Mouse (Mus musculus) small intestine, adult 2 months (tissue): Measurements from ENCODE around the gene Klk1b1. TPM values are rescaled to one million over a fixed set of nuclear protein-coding genes. Genes with fewer than 3 reads are reported as not detected.
"Not testable (repeated sequence)": the region's sequence is repeated elsewhere in the genome, so short reads cannot be mapped to it uniquely, and the experiment has no call there.

ENCODE experiments used
- H3K27ac ChIP-seq: fragments of 200-500 bp; 2 replicates; pipeline ENCODE4 v1.5.1; 2012; ENCODE audit warnings: low read depth, low read length, control low read depth, inconsistent platforms; ENCODE audit not compliant: insufficient read depth
- H3K27me3 ChIP-seq: fragments of 200-500 bp; 2 replicates; pipeline ENCODE4 v1.6.1; 2012; ENCODE audit warnings: mild to moderate bottlenecking, moderate library complexity, low read length, inconsistent platforms; ENCODE audit not compliant: control insufficient read depth, insufficient read depth
- H3K36me3 ChIP-seq: fragments of 200-500 bp; 2 replicates; pipeline ENCODE4 v1.6.1; 2012; ENCODE audit warnings: mild to moderate bottlenecking, low read length, control low read depth, inconsistent platforms; ENCODE audit not compliant: control insufficient read depth, insufficient read depth
- H3K4me1 ChIP-seq: fragments of 200-500 bp; 2 replicates; pipeline ENCODE4 v1.6.1; 2012; ENCODE audit warnings: low read length, inconsistent platforms, mixed read lengths; ENCODE audit not compliant: control insufficient read depth, insufficient read depth, insufficient read length
- H3K4me3 ChIP-seq: fragments of 200-500 bp; 2 replicates; pipeline ENCODE4 v1.5.1; 2012; ENCODE audit warnings: low read depth, mild to moderate bottlenecking, control low read depth, inconsistent platforms, low read length, moderate library complexity
- CTCF ChIP-seq: fragments of 200-500 bp; IDR thresholded peaks from 2 replicates; pipeline ENCODE4 v1.5.1; 2012; ENCODE audit warnings: low read depth, mild to moderate bottlenecking, control low read depth, inconsistent platforms, low read length, moderate library complexity, mixed read lengths; ENCODE audit not compliant: insufficient replicate concordance, insufficient read length; ENCODE audit errors: extremely low read depth
- POLR2A ChIP-seq: fragments of 200-500 bp; IDR thresholded peaks from 2 replicates; pipeline ENCODE4 v1.6.1; 2012; ENCODE audit warnings: low read depth, mild to moderate bottlenecking, control low read depth, inconsistent platforms, low read length, moderate library complexity
- WGBS: fragments of 180-500 bp; shearing (Covaris S2); methylation state at CpG from one replicate; pipeline ENCODE4 v1.1.7; 2018; 5-methylcytosine and 5-hydroxymethylcytosine counted together
- polyA plus RNA-seq: library from polyadenylated mRNA; depleted of rRNA; stranded (reverse); fragments of >200 nt; gene quantifications from 2 replicates; pipeline ENCODE4 v1.2.3, GENCODE M21; 2012

Gene Klk1b1
- polyA plus RNA-seq, 1 experiment = not detected

- WGBS = 54% methylated on average over 5 of the region's 5 CpGs
- Histone ChIP-seq H3K27me3 (no peaks in the 10 kb centered on the region), H3K27ac (no peak overlapping the region), H3K4me1 (no peaks in the 10 kb centered on the region), H3K36me3 (no peaks in the 10 kb centered on the region), H3K4me3 (no peak overlapping the region)
- TF ChIP-seq POLR2A = no peak
- TF ChIP-seq CTCF = peak; percentile 29; the same call in 1 of the 2 replicates
These were observed 40.6 kb upstream of the Klk1b1 start for GRCm38 (mm10) chr7:43925985-43926384.

- no peak for TF ChIP-seq POLR2A
- peak; percentile 33; the same call in 1 of the 2 replicates for TF ChIP-seq CTCF
- H3K27me3 ChIP-seq = no peaks in the 10 kb centered on the region
- H3K27ac ChIP-seq = no peak overlapping the region
- no peaks in the 10 kb centered on the region for H3K36me3 ChIP-seq
- 39% methylated on average over 4 of the region's 4 CpGs for WGBS
- no peaks in the 10 kb centered on the region for H3K4me1 ChIP-seq
- no peak overlapping the region for H3K4me3 ChIP-seq
These were observed 38.0 kb upstream of the Klk1b1 start for GRCm38 (mm10) chr7:43928521-43928920.

GRCm38 (mm10) chr7:43932337-43932736 is 34.2 kb upstream of the Klk1b1 start:
- no peaks in the 10 kb centered on the region for H3K4me1 ChIP-seq
- no peaks in the 10 kb centered on the region for H3K27me3 ChIP-seq
- H3K4me3 ChIP-seq = no peak overlapping the region
- H3K27ac ChIP-seq = no peak overlapping the region
- 59% methylated on average over 4 of the region's 4 CpGs for WGBS
- no peaks in the 10 kb centered on the region for H3K36me3 ChIP-seq
- TF ChIP-seq POLR2A = no peak
- TF ChIP-seq CTCF = no peak

GRCm38 (mm10) chr7:43933440-43933839 is 33.1 kb upstream of the Klk1b1 start, which contains the start of gene Klk15:
Gene Klk15, plus strand, starts transcription at chr7:43933740.
- TF ChIP-seq POLR2A (no peak), CTCF (no peak)
- Histone ChIP-seq H3K27me3 (no peaks in the 10 kb centered on the region), H3K4me3 (no peak within 1 kb of the TSS), H3K4me1 (no peaks in the 10 kb centered on the region), H3K27ac (no peak within 1 kb of the TSS), H3K36me3 (no peaks in the 10 kb centered on the region)
- 89% methylated on average over 3 of the region's 3 CpGs for WGBS

GRCm38 (mm10) chr7:43934747-43935146 is 31.8 kb upstream of the Klk1b1 start:
- Histone ChIP-seq H3K27me3 (no peaks in the 10 kb centered on the region), H3K4me1 (no peaks in the 10 kb centered on the region), H3K27ac (no peak overlapping the region), H3K36me3 (no peaks in the 10 kb centered on the region), H3K4me3 (no peak overlapping the region)
- 35% methylated on average over 3 of the region's 3 CpGs for WGBS
- TF ChIP-seq POLR2A = no peak
- TF ChIP-seq CTCF = no peak

GRCm38 (mm10) chr7:43936551-43936950 is 30.0 kb upstream of the Klk1b1 start:
- WGBS = 81% methylated on average over 14 of the region's 14 CpGs
- no peaks in the 10 kb centered on the region for H3K4me1 ChIP-seq
- no peak overlapping the region for H3K27ac ChIP-seq
- no peaks in the 10 kb centered on the region for H3K36me3 ChIP-seq
- no peak overlapping the region for H3K4me3 ChIP-seq
- no peaks in the 10 kb centered on the region for H3K27me3 ChIP-seq
- TF ChIP-seq CTCF (no peak), POLR2A (no peak)

GRCm38 (mm10) chr7:43942293-43942692 is 24.3 kb upstream of the Klk1b1 start:
- not testable (repeated sequence) for H3K4me1 ChIP-seq, H3K27ac ChIP-seq, H3K4me3 ChIP-seq, H3K27me3 ChIP-seq, H3K36me3 ChIP-seq
- 27% methylated on average over 3 of the region's 3 CpGs for WGBS
